Mouse (Mus musculus): Measurements from ENCODE around the gene Prickle2.

The Prickle2 gene

GRCm38 (mm10) chr6:92427406-92428171 lies 278.4 kb downstream of the Prickle2 start:
- DNase-seq, result no peak

GRCm38 (mm10) chr6:92425901-92426300 lies 280.1 kb downstream of the Prickle2 start:
- no peak for DNase-seq

DNA sequence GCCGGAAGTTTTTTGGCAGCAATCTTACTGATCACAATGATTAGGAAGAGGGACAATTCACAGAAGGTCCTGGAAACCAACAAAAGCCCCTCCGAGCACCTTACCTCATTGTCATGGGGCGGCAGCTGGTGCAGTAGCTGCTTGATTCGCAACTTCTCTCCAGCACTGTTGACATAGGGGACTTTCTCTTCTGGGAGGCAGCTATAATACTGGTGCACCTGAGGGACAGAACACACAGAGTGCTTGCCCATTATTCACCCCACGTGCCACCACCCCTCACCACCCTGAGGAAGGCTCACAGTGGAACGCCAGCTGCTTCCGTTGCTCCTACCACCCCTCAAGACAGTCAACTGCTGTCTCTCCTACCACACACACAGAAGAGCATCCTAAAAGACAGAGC lies 280.5 kb downstream of the Prickle2 start:
- no peak for DNase-seq

DNA sequence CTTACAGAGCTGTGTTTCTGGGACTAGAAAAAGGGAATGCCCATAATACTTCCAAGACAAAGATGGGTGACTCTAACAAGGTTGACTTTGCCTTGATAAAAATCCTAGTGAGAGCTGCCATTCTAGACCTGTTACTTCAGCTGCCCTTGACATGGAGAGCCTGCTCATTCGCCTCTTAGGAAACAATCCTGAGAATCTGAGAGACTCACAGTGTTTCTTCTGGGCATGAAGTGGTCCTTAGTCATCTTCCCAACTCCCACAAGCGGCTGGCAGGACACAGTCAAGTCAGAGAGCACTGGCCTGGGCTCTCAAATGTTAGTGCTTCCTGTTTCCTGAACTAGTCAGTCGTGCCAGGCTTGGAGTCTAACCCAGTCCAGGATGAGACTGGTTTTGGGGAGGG lies 281.0 kb downstream of the Prickle2 start:
- no peak for DNase-seq

DNA sequence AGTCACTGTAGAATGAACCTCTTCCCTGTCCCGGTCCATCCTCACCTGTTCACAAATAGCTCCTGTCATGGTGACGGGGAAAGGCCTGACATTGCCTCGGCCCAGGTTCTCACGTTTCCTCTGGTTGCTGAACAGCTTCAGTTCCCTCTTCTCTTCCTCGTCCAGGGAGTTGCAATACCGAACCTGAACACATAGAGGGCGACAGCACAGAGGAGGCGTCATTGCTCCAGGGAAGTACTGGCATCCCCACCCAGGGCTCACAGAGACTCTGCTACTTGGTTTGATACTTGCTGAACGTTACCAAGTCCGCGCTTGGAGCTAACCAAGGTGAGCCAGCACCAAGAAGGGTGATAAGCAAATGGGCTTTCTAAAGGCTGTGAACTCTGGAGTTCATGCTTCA lies 283.7 kb downstream of the Prickle2 start:
- DNase-seq, result peak; percentile 5

DNA sequence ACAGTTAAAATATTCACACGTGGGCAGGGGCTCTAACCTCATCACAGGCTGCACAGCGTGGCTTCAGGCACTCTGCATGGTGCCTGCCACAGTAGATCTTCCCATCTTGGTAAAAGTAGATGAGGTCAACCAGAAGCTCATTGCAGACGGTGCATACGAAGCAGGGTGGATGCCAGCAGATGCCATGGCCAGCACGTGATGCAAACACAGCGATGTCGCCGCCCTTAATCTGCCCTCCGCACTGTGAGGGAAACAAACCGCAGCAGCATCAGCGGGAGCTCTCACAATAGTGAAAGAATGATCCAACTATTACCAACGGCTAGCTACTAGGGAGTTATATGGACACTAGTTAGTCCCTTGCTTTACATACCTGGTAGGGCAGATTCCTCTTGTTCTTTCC lies 285.8 kb downstream of the Prickle2 start:
- no peak for DNase-seq

GRCm38 (mm10) chr6:92415405-92415755 lies 290.6 kb downstream of the Prickle2 start:
- DNase-seq, result no peak

DNA sequence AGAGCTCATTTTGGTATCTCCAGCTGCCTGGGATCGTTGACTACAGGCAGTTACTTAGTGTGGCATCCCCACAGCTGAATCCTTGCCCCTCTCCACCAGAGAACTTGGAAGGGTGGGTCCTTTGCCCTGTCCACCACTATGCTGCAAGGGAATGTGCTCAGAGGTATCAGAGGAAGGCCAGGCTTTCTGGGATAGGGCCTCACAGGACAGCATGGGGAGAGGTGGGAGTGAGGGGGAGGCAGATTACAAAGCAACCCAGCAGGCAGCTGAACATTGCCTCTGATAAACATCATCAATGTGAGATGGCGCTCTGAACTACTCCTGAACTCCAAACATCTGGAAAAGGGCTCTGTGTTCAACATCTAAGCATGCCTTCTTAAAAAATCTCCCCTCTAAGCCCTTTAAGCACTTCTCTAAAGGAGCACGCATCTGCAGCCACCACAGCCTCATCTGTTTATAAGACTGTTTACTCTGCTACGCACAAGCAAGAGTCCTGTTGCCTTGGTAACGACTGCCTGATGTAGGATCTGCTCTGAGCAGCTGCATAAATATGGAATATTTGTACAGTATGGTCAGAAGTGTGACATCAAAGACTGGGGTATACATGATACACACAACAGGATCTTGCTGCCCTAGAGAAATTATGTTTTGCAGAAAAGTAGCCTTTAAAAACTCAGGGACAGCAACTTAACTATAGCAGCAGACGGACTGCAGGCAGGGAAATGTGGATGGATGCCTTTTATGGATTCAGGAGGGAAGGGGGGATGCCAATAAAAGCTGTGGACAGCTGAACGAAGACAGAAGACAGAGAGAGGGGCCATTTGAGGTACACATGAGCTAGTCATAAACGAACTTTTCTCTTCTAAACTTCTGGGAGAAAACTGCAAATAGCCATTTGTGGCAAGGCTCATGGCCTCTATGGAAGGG lies 291.2 kb downstream of the Prickle2 start:
- no peak for DNase-seq

GRCm38 (mm10) chr6:92413982-92414381 lies 292.0 kb downstream of the Prickle2 start:
- no peak for DNase-seq

GRCm38 (mm10) chr6:92409788-92410187 lies 296.2 kb downstream of the Prickle2 start:
- DNase-seq, result no peak

GRCm38 (mm10) chr6:92407259-92407658 lies 298.7 kb downstream of the Prickle2 start:
- no peak for DNase-seq

DNA sequence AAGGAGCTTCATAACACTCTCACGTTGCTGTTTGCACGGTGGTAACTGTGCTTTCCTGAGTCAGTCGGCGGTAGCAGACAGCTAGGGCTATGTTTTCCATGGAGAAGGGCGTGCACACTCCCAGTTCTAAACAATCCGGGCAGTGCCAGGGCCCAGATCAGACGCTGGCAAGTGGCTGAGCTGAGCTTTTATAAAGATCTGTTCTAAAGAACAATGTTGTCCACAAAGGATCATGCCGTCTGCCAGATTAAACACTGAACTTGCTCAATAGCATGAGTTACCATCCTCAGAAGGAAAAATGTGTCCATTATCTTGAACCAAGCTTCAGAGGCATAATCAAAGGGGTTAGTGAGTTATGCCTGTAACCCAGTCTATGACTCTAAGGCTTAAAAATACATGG lies 300.4 kb downstream of the Prickle2 start:
- no peak for DNase-seq

DNA sequence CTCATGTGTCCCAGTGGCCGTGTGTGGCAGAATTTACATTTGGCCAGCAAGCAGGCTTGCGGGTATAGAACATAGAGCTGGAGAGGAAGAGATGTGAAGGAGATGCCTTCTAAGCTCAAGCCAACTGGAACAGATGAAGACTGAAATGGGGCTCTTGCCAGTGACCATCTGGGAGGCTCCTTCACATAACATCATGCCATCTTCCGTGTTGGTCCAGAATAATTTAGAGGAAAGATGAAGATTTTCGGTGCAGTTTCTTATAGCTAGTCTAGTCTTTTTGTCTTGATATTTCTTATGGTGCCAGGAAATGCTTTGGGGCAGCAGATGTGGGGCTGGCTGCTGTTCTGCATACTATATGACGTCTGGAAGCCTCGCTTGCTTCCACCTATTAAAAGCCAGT lies 308.1 kb downstream of the Prickle2 start:
- no peak for DNase-seq

- no peak for DNase-seq
Measured at GRCm38 (mm10) chr6:92395556-92395955, 310.4 kb downstream of the Prickle2 start.

DNA sequence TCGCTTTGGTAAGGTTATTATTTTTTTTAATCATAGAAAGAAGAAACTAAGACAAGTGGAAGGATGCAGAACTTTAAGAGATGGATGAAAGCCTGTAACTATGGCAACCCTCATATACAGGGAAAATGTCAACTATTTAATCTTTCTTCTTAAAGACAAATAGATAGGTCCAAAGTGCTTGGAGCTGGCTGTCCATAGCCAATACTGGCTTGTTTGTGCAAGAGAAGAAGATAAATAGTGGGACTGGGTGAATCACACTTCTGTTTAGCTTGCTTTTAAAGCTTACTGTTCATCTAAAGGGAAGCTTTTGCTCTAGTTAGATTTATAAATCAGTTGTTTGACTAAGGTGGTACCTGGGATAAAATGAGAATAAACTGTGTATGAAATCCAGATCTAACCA lies 310.8 kb downstream of the Prickle2 start:
- no peak for DNase-seq

DNA sequence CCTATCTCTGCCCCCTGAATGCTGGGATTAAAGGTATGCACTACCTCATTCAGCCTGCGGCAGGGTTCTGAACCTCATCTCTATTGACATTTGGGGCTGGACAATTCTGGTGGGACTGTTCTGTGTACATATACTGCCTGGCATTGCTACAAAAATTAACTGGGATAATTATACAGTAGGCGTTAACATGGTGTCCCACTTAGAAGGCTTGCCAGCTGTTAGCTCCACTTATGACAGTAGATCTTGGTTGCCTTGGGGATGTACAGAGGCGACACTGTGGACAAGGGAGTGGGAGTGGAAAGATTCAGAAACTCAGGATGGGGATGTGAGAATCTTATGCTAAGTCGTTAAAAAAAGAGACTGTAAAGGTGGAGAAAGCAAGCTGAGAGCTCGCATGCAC lies 311.3 kb downstream of the Prickle2 start:
- no peak for DNase-seq

- DNase-seq, result no peak
Measured at GRCm38 (mm10) chr6:92390321-92390720, 315.6 kb downstream of the Prickle2 start.

DNA sequence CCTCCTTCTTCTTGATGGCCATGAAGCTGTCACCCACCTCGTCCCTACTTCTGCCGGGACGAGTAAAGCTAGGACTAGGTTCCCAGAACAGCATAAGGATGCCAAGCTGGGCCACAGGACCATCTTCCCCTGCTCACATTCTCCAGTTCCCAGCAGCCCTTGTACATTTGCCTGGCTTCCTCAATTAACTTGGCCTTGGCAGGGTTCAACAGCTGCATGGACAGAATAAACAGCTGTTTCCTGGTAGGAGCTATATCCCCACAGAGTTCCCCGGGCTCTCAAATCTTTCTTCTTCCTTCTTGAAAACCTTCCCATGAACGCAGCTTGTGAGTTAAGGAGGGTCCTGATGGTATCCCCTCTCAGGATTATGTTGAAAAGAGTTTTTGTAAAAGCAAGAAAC lies 317.3 kb downstream of the Prickle2 start:
- DNase-seq, result no peak

- DNase-seq, result no peak
Measured at GRCm38 (mm10) chr6:92383196-92383782, 322.7 kb downstream of the Prickle2 start.

- DNase-seq, result no peak
Measured at GRCm38 (mm10) chr6:92381085-92381484, 324.9 kb downstream of the Prickle2 start.

GRCm38 (mm10) chr6:92374826-92375225 lies 331.1 kb downstream of the Prickle2 start:
- no peak for DNase-seq

DNA sequence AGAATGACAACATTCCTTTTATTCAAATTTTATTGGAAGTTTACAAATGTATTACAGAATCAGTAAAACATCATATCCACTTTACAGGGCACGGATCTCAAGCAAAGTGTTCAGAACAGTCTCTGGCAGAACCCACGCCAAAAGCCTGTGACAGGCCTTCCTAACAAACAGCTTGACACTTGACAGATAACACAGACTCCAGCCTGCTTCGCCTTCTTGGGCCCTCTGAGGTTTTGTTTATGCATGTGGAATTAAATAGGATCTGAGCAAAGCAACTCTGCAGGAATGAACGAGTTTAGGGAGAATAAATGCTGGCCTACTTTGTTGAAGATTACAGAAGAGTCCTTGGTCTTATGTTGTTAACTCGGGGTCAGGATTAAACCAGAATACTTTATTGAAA lies 335.1 kb downstream of the Prickle2 start:
- no peak for DNase-seq

DNA sequence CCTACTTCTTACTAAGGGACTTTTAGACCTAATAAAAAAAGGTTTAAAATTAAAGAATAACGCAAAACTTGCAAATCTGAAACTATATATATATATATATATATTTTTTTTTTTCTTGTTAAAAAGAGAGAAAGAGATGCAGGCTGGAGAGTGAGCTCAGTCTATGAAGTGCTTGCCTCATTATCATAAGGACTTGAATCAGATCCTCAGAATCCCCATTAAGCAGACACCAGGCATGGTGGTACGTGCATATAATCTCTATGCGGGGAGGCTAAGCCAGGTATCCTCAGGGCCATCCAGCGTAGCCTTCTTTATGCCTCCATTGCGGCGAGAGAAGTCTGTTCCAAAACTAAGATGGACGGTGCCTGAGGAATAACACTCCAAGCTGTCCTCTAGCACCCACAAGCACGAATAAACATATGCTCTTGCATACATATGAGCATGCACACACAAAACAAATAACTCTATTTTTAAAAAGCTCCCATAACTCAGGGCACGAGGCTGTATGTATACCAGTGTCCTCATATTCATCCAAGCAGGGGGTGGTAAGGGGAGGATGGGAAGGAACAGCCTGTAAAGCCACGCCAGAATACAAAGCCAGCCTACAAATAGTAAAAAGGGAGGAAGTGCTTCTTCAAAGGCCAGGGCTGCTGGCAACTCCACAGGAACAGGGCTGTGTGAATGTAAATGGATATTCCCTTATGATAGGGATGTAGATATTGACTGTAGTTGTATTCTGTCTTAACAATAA lies 358.5 kb downstream of the Prickle2 start:
- DNase-seq, result no peak
